ENCODE assay signal across 8 mouse cellular contexts in genomic region chr11:115808696-115809310, GRCm38 (mm10). TPM values are rescaled to one million over a fixed set of nuclear protein-coding genes. Genes with fewer than 3 reads are reported as not detected.
DNase-seq lines count a peak whose midpoint lies in the region; ATAC-seq lines count a peak whose summit lies in the region.

No protein-coding gene starts in this region.

- peak; percentile 73 for DNase-seq in testis, postnatal 10 days (ENCODE audit: low spot score)
- no peak for DNase-seq in testis, postnatal 14 days (ENCODE audit: low spot score)
- no peak for DNase-seq in limb, embryonic 10.5 days (ENCODE audit: low spot score)
- no peak for DNase-seq in embryo, embryonic 10 days (ENCODE audit: low spot score)
- DNase-seq in embryo, embryonic 11 days = no peak
- DNase-seq in cerebellum, adult 11-12 months = no peak

- peak overlapping the region; percentile 92 for H3K9ac ChIP-seq in heart, embryonic 15.5 days
- H3K9ac ChIP-seq in midbrain, embryonic 15.5 days = no peak overlapping the region

- peak; percentile 28 for ATAC-seq in heart, embryonic 15.5 days (replicated peaks; ENCODE audit: insufficient number of reproducible peaks, insufficient read depth, low FRiP score, low read depth)
- no peak for ATAC-seq in midbrain, embryonic 15.5 days (replicated peaks)

- H3K4me2 ChIP-seq in heart, embryonic 15.5 days = peak overlapping the region; percentile 96
- peak overlapping the region; percentile 19 for H3K4me2 ChIP-seq in midbrain, embryonic 15.5 days

- peaks cover 68% of the 10 kb centered on the region for H3K4me1 ChIP-seq in heart, embryonic 15.5 days (replicated peaks)
- H3K4me1 ChIP-seq in limb, embryonic 10.5 days = peaks cover 57% of the 10 kb centered on the region
- peaks cover 48% of the 10 kb centered on the region for H3K4me1 ChIP-seq in midbrain, embryonic 15.5 days

- H3K36me3 ChIP-seq in heart, embryonic 15.5 days = peaks cover 38% of the 10 kb centered on the region
- H3K36me3 ChIP-seq in limb, embryonic 10.5 days = peaks cover 82% of the 10 kb centered on the region
- H3K36me3 ChIP-seq in midbrain, embryonic 15.5 days (replicated peaks) = 0 out of 2 replicates have a peak, but pooled peaks cover 4% of the 10 kb centered on the region

- WGBS in heart, embryonic 15.5 days = 15% methylated on average over 10 of the region's 10 CpGs
- WGBS in limb, embryonic 10.5 days = 60% methylated on average over 10 of the region's 10 CpGs
- 44% methylated on average over 10 of the region's 10 CpGs for WGBS in midbrain, embryonic 15.5 days

- H3K27ac ChIP-seq in heart, embryonic 15.5 days = peak overlapping the region; percentile 93
- H3K27ac ChIP-seq in limb, embryonic 10.5 days = peak overlapping the region; percentile 47
- H3K27ac ChIP-seq in midbrain, embryonic 15.5 days = peak overlapping the region; percentile 67

- H3K9me3 ChIP-seq in heart, embryonic 15.5 days (replicated peaks) = no peaks in the 10 kb centered on the region
- no peaks in the 10 kb centered on the region for H3K9me3 ChIP-seq in limb, embryonic 10.5 days (replicated peaks)
- no peaks in the 10 kb centered on the region for H3K9me3 ChIP-seq in midbrain, embryonic 15.5 days

- peak overlapping the region; percentile 95 for H3K4me3 ChIP-seq in heart, embryonic 15.5 days
- H3K4me3 ChIP-seq in limb, embryonic 10.5 days = no peak overlapping the region
- H3K4me3 ChIP-seq in midbrain, embryonic 15.5 days = no peak overlapping the region

- no peaks in the 10 kb centered on the region for H3K27me3 ChIP-seq in heart, embryonic 15.5 days
- H3K27me3 ChIP-seq in limb, embryonic 10.5 days (ENCODE audit: low read depth, poor library complexity, severe bottlenecking) = no peaks in the 10 kb centered on the region
- H3K27me3 ChIP-seq in midbrain, embryonic 15.5 days (replicated peaks) = no peaks in the 10 kb centered on the region

RNA-seq across cellular contexts. Expression of gene Caskin2, which starts 4.6 kb away (rescaled TPM):
- 18.0 and 22.5 TPM in 2 replicates for polyA plus RNA-seq in heart, embryonic 15.5 days (2015; fragmentation: Nextera tagmentation; extraction: Ambion mirVana)
- polyA plus RNA-seq in limb, embryonic 10.5 days (2016; fragmentation: Nextera tagmentation; extraction: Ambion mirVana) = 18.1 and 18.9 TPM in 2 replicates
- 9.4 and 11.1 TPM in 2 replicates for polyA plus RNA-seq in midbrain, embryonic 15.5 days (2015; fragmentation: Nextera tagmentation; extraction: Ambion mirVana)

RNA-seq across cellular contexts. Expression of gene Tsen54, which starts 5.7 kb away (rescaled TPM):
- 20.1 and 26.4 TPM in 2 replicates for polyA plus RNA-seq in heart, embryonic 15.5 days (2015; fragmentation: Nextera tagmentation; extraction: Ambion mirVana)
- polyA plus RNA-seq in limb, embryonic 10.5 days (2016; fragmentation: Nextera tagmentation; extraction: Ambion mirVana) = 42.5 and 48.8 TPM in 2 replicates
- polyA plus RNA-seq in midbrain, embryonic 15.5 days (2015; fragmentation: Nextera tagmentation; extraction: Ambion mirVana) = 24.8 and 27.9 TPM in 2 replicates

RNA-seq across cellular contexts. Expression of gene Llgl2, which starts 15.0 kb away (rescaled TPM):
- polyA plus RNA-seq in heart, embryonic 15.5 days (2015; fragmentation: Nextera tagmentation; extraction: Ambion mirVana) = 12.7 and 17.2 TPM in 2 replicates
- 11.2 and 12.3 TPM in 2 replicates for polyA plus RNA-seq in limb, embryonic 10.5 days (2016; fragmentation: Nextera tagmentation; extraction: Ambion mirVana)
- 0.84 and 1.0 TPM in 2 replicates for polyA plus RNA-seq in midbrain, embryonic 15.5 days (2015; fragmentation: Nextera tagmentation; extraction: Ambion mirVana)

RNA-seq across cellular contexts. Expression of gene Tmem94, which starts 43.6 kb away (rescaled TPM):
- 36.7 and 38.8 TPM in 2 replicates for polyA plus RNA-seq in heart, embryonic 15.5 days (2015; fragmentation: Nextera tagmentation; extraction: Ambion mirVana)
- polyA plus RNA-seq in limb, embryonic 10.5 days (2016; fragmentation: Nextera tagmentation; extraction: Ambion mirVana) = 30.6 and 37.7 TPM in 2 replicates
- 28.4 and 31.0 TPM in 2 replicates for polyA plus RNA-seq in midbrain, embryonic 15.5 days (2015; fragmentation: Nextera tagmentation; extraction: Ambion mirVana)

RNA-seq across cellular contexts. Expression of gene Myo15b, which starts 49.4 kb away (rescaled TPM):
- polyA plus RNA-seq in heart, embryonic 15.5 days (2015; fragmentation: Nextera tagmentation; extraction: Ambion mirVana) = 0.16 TPM in 2 replicates
- polyA plus RNA-seq in limb, embryonic 10.5 days (2016; fragmentation: Nextera tagmentation; extraction: Ambion mirVana) = 0.05 and 0.18 TPM in 2 replicates
- polyA plus RNA-seq in midbrain, embryonic 15.5 days (2015; fragmentation: Nextera tagmentation; extraction: Ambion mirVana) = 0.03 and 0.10 TPM in 2 replicates
